Mouse (Mus musculus) embryonic fibroblast, embryonic 13.5 days (primary cell): ENCODE measurements around the gene Car8.

Experiments
- CTCF ChIP-seq: IDR thresholded peaks from 2 replicates; pipeline ENCODE4 v1.5.1; 2011; ENCODE audit warnings: mild to moderate bottlenecking, control low read depth, low read length, moderate library complexity, borderline replicate concordance; ENCODE audit not compliant: insufficient read depth
- POLR2A ChIP-seq: IDR thresholded peaks from 2 replicates; pipeline ENCODE4 v1.6.1; 2011; ENCODE audit warnings: low read depth, mild to moderate bottlenecking, control low read depth, low read length, moderate library complexity

GRCm38 (mm10) chr4:8278159-8278558 is 39.3 kb upstream of the Car8 start:
- TF ChIP-seq POLR2A (no peak), CTCF (no peak)
